Comparison of ENCODE assay signal across 13 mouse cellular contexts in the genomic region with DNA sequence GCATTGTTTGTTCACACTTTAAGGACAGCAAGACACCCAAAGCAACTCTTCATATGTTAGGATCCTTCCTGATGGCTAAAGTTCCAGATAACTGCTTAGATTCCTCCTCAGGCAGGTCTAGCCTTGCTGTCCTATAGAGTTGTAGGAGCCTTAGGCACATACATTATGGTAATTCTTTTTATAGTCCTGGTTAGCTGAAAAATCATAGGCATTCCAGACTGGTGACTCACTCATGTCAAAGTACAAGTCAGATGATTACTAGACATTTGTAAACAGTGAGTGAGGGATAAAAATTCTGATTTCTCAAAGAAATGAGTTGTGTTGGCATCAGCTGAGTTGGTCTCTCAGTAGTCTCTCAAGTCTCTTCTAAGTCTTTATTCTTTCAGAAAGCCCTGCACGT.
"Had no signal": no experiment of that assay in that cellular context is flagged by ENCODE, and none has a peak within 500 bp of the region (broad histone marks: within the 10 kb centered on the region; RNA-seq: fewer than 3 reads in every experiment).

No protein-coding gene starts in this region.

- H3K27ac ChIP-seq: limb, embryonic 10.5 days; liver, embryonic 13.5 days; lung, embryonic 15.5 days; neural tube, embryonic 13.5 days had no signal

- H3K27me3 ChIP-seq: liver, embryonic 13.5 days; lung, embryonic 15.5 days; neural tube, embryonic 13.5 days had no signal

- H3K4me1 ChIP-seq: limb, embryonic 10.5 days; liver, embryonic 13.5 days; lung, embryonic 15.5 days; neural tube, embryonic 13.5 days had no signal

- DNase-seq: kidney, adult 2 months; kidney, postnatal 4 days; liver, embryonic 13.5 days; liver, postnatal 0 days; lung, postnatal 36 days; midbrain, embryonic 14.5 days; right cerebral cortex, postnatal 4 days; spleen, adult 18-20 months; thymus, adult 18-20 months; thymus, postnatal 14 days had no signal

- H3K9me3 ChIP-seq: limb, embryonic 10.5 days; liver, embryonic 13.5 days; lung, embryonic 15.5 days; neural tube, embryonic 13.5 days had no signal

- H3K4me2 ChIP-seq: liver, embryonic 13.5 days; lung, embryonic 15.5 days; neural tube, embryonic 13.5 days had no signal

- H3K4me3 ChIP-seq: limb, embryonic 10.5 days; liver, embryonic 13.5 days; lung, embryonic 15.5 days; neural tube, embryonic 13.5 days had no signal

- H3K9ac ChIP-seq: liver, embryonic 13.5 days; liver, postnatal 0 days; lung, embryonic 15.5 days; neural tube, embryonic 13.5 days had no signal

- H3K36me3 ChIP-seq: limb, embryonic 10.5 days; liver, embryonic 13.5 days; lung, embryonic 15.5 days; neural tube, embryonic 13.5 days had no signal

- ATAC-seq: liver, postnatal 0 days had no signal
